13 mouse cellular contexts compared by ENCODE assay signal in the genomic region with DNA sequence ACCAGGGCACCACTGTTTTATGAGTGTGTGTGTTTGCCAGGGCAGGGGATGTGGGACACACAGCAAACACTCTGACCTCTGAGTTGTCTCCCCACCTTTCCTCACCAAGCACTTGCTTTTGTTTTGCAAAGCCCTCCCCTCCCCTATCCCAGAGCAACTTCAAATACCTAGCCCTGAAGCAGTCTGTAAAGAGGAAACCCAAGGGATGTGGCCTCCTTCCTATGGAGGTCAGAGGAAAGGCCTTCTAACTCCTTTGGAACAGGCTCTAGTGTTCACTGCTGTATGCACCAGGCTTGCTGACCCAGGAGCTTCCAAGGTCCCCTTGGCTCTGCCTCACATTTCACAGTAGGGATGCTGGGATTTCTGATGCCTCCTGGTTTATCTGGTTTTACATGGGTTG.
"Had no signal": no experiment of that assay in that cellular context is flagged by ENCODE, and none has a peak within 500 bp of the region (broad histone marks: within the 10 kb centered on the region; RNA-seq: fewer than 3 reads in every experiment).

No protein-coding gene starts in this region.

- DNase-seq: kidney, postnatal 10 days; kidney, postnatal 4 days; left cerebral cortex, postnatal 4 days; lung, adult 2 months; lung, postnatal 36 days; midbrain, embryonic 14.5 days; thymus, postnatal 4 days had no signal

- H3K4me3 ChIP-seq: layer of hippocampus, adult 2 months; liver, embryonic 15.5 days; neural tube, embryonic 12.5 days had no signal

- H3K4me1 ChIP-seq: liver, embryonic 15.5 days had no signal

- H3K9ac ChIP-seq: liver, embryonic 15.5 days; neural tube, embryonic 12.5 days had no signal

- H3K27ac ChIP-seq: layer of hippocampus, adult 2 months; liver, embryonic 15.5 days; neural tube, embryonic 12.5 days; stomach, postnatal 0 days had no signal

- H3K27me3 ChIP-seq: liver, embryonic 15.5 days; neural tube, embryonic 12.5 days had no signal

- H3K9me3 ChIP-seq: liver, embryonic 15.5 days; neural tube, embryonic 12.5 days had no signal

- H3K4me2 ChIP-seq: liver, embryonic 11.5 days; liver, embryonic 15.5 days; neural tube, embryonic 12.5 days had no signal

- ATAC-seq: lung, postnatal 0 days had no signal

- H3K36me3 ChIP-seq: liver, embryonic 15.5 days; neural tube, embryonic 12.5 days had no signal
